Mouse (Mus musculus): ENCODE measurements around the gene Rasa2. TPM values are rescaled to one million over a fixed set of nuclear protein-coding genes. Genes with fewer than 3 reads are reported as not detected.
"Not testable (repeated sequence)": the region's sequence is repeated elsewhere in the genome, so short reads cannot be mapped to it uniquely, and the experiment has no call there.

The Rasa2 gene
- total and polyA plus RNA-seq, 3 experiments = 9.7 to 9.8 (median 9.8) TPM

DNA sequence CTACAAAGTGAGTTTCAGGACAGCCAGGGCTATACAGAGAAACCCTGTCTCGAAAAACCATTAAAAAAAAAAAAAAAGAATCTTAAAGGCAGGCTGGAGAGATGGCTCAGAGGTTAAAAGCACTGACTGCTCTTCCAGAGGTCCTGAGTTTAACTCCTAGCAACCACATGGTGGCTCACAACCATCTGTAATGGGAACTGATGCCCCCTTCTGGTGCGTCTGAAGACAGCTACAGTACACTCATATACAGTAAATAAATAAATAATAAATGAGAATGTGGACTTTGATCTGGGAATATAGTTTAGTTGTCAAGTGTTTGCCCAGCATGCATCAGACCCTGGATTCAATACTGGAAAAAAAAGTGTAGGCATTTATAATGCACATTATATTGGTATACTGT, 109.8 kb downstream of the Rasa2 start:
- peak; percentile 13 for DNase-seq (ENCODE audit: extremely low read depth)
- H3K79me2 ChIP-seq (replicated peaks; ENCODE audit: control insufficient read depth, extremely low read depth, insufficient read depth, poor library complexity, severe bottlenecking); H3K4me2 ChIP-seq (ENCODE audit: insufficient read depth, low read depth, poor library complexity, severe bottlenecking); H3K9me3 ChIP-seq (replicated peaks; ENCODE audit: low read length); H3K27ac ChIP-seq (ENCODE audit: insufficient read depth, low read depth); H3K27me3 ChIP-seq (replicated peaks); in situ Hi-C loops (cut with MboI; ENCODE audit: low pct_ligation_motif_present, low pct_unique_long_range_greater_than_20kb, low sequenced_read_pairs); dilution Hi-C loops (cut with MboI; ENCODE audit: extremely low pct_ligation_motif_present, extremely low pct_unique_long_range_greater_than_20kb, low sequenced_read_pairs); H3K9ac ChIP-seq (ENCODE audit: insufficient read depth, low read depth); H3K4me3 ChIP-seq (replicated peaks in 1 of 3; ENCODE audit: low read depth in 2 of 3, low read length in 2 of 3, poor library complexity in 1 of 3); H3K36me3 ChIP-seq (replicated peaks in 1 of 2; ENCODE audit: control insufficient read depth in 1 of 2, insufficient read depth in 1 of 2, low read length in 1 of 2): not testable (repeated sequence)
- peak; percentile 36; the same call in 1 of the 2 replicates for TF ChIP-seq SMC3 (IDR thresholded peaks at IDR 0.05; ENCODE audit: low read depth, low read length)
- TF ChIP-seq CTCF (conservative IDR thresholded peaks at IDR 0.05 in 1 of 2, IDR thresholded peaks at IDR 0.05 in 1 of 2; ENCODE audit: low read depth in 2 of 2, low read length in 2 of 2) = peak in 1 of 2 experiments; percentile 76; a peak in 2 of 4 replicates
- peaks cover 7 to 14% of the 10 kb centered on the region in 2 experiments for H3K4me1 ChIP-seq (ENCODE audit: control insufficient read depth in 1 of 2, insufficient read depth in 2 of 2)

GRCm38 (mm10) chr9:96517429-96517828, 114.0 kb downstream of the Rasa2 start:
- Histone ChIP-seq H3K27ac (ENCODE audit: insufficient read depth, low read depth) (no peak overlapping the region), H3K4me2 (ENCODE audit: insufficient read depth, low read depth, poor library complexity, severe bottlenecking) (no peak overlapping the region), H3K4me1 (ENCODE audit: control insufficient read depth in 1 of 2, insufficient read depth in 2 of 2) (peaks cover 0 to 4% of the 10 kb centered on the region in 2 experiments; a peak in 2 of 4 replicates), H3K79me2 (replicated peaks; ENCODE audit: control insufficient read depth, extremely low read depth, insufficient read depth, poor library complexity, severe bottlenecking) (no peaks in the 10 kb centered on the region), H3K9ac (ENCODE audit: insufficient read depth, low read depth) (no peak overlapping the region), H3K4me3 (replicated peaks in 1 of 3; ENCODE audit: low read depth in 2 of 3, low read length in 2 of 3, poor library complexity in 1 of 3) (no peak overlapping the region), H3K27me3 (replicated peaks) (no peaks in the 10 kb centered on the region), H3K36me3 (replicated peaks in 1 of 2; ENCODE audit: control insufficient read depth in 1 of 2, insufficient read depth in 1 of 2, low read length in 1 of 2) (no peaks in the 10 kb centered on the region), H3K9me3 (replicated peaks; ENCODE audit: low read length) (no peaks in the 10 kb centered on the region)
- in situ Hi-C loops (cut with MboI; ENCODE audit: low pct_ligation_motif_present, low pct_unique_long_range_greater_than_20kb, low sequenced_read_pairs) = no loop called here
- dilution Hi-C loops (cut with MboI; ENCODE audit: extremely low pct_ligation_motif_present, extremely low pct_unique_long_range_greater_than_20kb, low sequenced_read_pairs) = no loop called here
- TF ChIP-seq USF1 (IDR thresholded peaks at IDR 0.05; ENCODE audit: low read depth, low read length) = no peak
- TF ChIP-seq MAX (IDR thresholded peaks at IDR 0.05; ENCODE audit: low read length) = no peak
- TF ChIP-seq TCF12 (IDR thresholded peaks at IDR 0.05; ENCODE audit: low read depth, low read length) = no peak
- no peak for TF ChIP-seq JUN (IDR thresholded peaks at IDR 0.05; ENCODE audit: insufficient read depth, low read depth, low read length)
- TF ChIP-seq ZMIZ1 (IDR thresholded peaks at IDR 0.05; ENCODE audit: low read depth, low read length) = no peak
- TF ChIP-seq SMC3 (IDR thresholded peaks at IDR 0.05; ENCODE audit: low read depth, low read length) = no peak
- TF ChIP-seq MYC (IDR thresholded peaks at IDR 0.05; ENCODE audit: low read depth, low read length) = no peak
- no peak for TF ChIP-seq BHLHE40 (IDR thresholded peaks at IDR 0.05; ENCODE audit: low read depth, low read length)
- no peak for TF ChIP-seq GABPA (IDR thresholded peaks at IDR 0.05; ENCODE audit: insufficient replicate concordance, low read depth, low read length)
- TF ChIP-seq MEF2A (IDR thresholded peaks at IDR 0.05; ENCODE audit: borderline replicate concordance, low read depth, low read length) = no peak
- no peak for TF ChIP-seq MXI1 (IDR thresholded peaks at IDR 0.05; ENCODE audit: low read depth, low read length)
- TF ChIP-seq RCOR1 (conservative IDR thresholded peaks at IDR 0.05; ENCODE audit: low read depth, low read length) = no peak
- DNase-seq (ENCODE audit: extremely low read depth) = no peak

DNA sequence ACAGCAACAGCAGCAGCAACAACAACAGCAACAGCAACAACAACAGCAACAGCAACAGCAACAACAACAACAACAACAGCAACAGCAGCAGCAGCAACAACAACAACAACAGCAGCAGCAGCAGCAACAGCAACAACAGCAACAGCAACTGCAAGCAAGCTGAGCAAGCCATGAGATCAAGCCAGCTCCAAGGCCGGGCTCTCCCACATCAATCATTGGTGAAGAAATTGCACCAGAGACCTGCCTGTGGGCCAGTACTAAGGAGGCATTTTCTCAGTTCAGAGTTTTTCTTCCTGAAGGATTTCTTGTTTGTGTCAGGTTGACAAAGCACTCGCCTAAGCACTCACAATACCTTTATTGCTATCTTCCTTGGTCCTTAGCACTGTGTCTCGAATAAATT, 114.6 kb downstream of the Rasa2 start:
- no peaks in the 10 kb centered on the region for H3K36me3 ChIP-seq (replicated peaks in 1 of 2; ENCODE audit: control insufficient read depth in 1 of 2, insufficient read depth in 1 of 2, low read length in 1 of 2)
- no peak overlapping the region for H3K4me3 ChIP-seq (replicated peaks in 1 of 3; ENCODE audit: low read depth in 2 of 3, low read length in 2 of 3, poor library complexity in 1 of 3)
- TF ChIP-seq UBTF (IDR thresholded peaks at IDR 0.05; ENCODE audit: low read depth, low read length) (no peak), CHD1 (IDR thresholded peaks at IDR 0.05; ENCODE audit: low read depth, low read length) (no peak), GABPA (IDR thresholded peaks at IDR 0.05; ENCODE audit: insufficient replicate concordance, low read depth, low read length) (no peak), MAZ (IDR thresholded peaks at IDR 0.05; ENCODE audit: low read depth, low read length) (no peak), MYC (IDR thresholded peaks at IDR 0.05; ENCODE audit: low read depth, low read length) (no peak), SIN3A (IDR thresholded peaks at IDR 0.05; ENCODE audit: low read length) (no peak), TBP (conservative IDR thresholded peaks at IDR 0.05; ENCODE audit: low read depth, low read length) (no peak), JUND (conservative IDR thresholded peaks at IDR 0.05; ENCODE audit: low read depth, low read length) (no peak), ZMIZ1 (IDR thresholded peaks at IDR 0.05; ENCODE audit: low read depth, low read length) (no peak)
- no peak for DNase-seq (ENCODE audit: extremely low read depth)
- no peak overlapping the region for H3K9ac ChIP-seq (ENCODE audit: insufficient read depth, low read depth)
- dilution Hi-C loops (cut with MboI; ENCODE audit: extremely low pct_ligation_motif_present, extremely low pct_unique_long_range_greater_than_20kb, low sequenced_read_pairs) = no loop called here
- peaks cover 0 to 4% of the 10 kb centered on the region in 2 experiments; a peak in 2 of 4 replicates for H3K4me1 ChIP-seq (ENCODE audit: control insufficient read depth in 1 of 2, insufficient read depth in 2 of 2)
- H3K27ac ChIP-seq (ENCODE audit: insufficient read depth, low read depth) = no peak overlapping the region
- no peak overlapping the region for H3K4me2 ChIP-seq (ENCODE audit: insufficient read depth, low read depth, poor library complexity, severe bottlenecking)
- H3K27me3 ChIP-seq (replicated peaks) = no peaks in the 10 kb centered on the region
- H3K79me2 ChIP-seq (replicated peaks; ENCODE audit: control insufficient read depth, extremely low read depth, insufficient read depth, poor library complexity, severe bottlenecking) = no peaks in the 10 kb centered on the region
- in situ Hi-C loops (cut with MboI; ENCODE audit: low pct_ligation_motif_present, low pct_unique_long_range_greater_than_20kb, low sequenced_read_pairs) = no loop called here
- no peaks in the 10 kb centered on the region for H3K9me3 ChIP-seq (replicated peaks; ENCODE audit: low read length)
